Mouse (Mus musculus) lung, embryonic 14.5 days (tissue): ENCODE measurements around the gene Zfp787. TPM values are rescaled to one million over a fixed set of nuclear protein-coding genes. Genes with fewer than 3 reads are reported as not detected.

Experiments used
- ATAC-seq: fragments of 200-750 bp; cut with Nextera tagmentation; 2 replicates; pipeline ENCODE4 v1.8.0; 2017; ENCODE audit warnings: mild to moderate bottlenecking, moderate TSS enrichment, moderate library complexity; ENCODE audit not compliant: insufficient read depth
- DNase-seq: peaks from one replicate; pipeline ENCODE4 v3.0.0-alpha.2; 2015
- H3K27ac ChIP-seq: fragments of 300-500 bp; sonication (generic); 2 replicates; pipeline ENCODE4 v1.5.1; 2014; ENCODE audit warnings: low read depth, mild to moderate bottlenecking, moderate library complexity
- H3K27me3 ChIP-seq: fragments of 300-500 bp; sonication (generic); 2 replicates; pipeline ENCODE4 v1.6.1; 2014; ENCODE audit warnings: low read length, control low read depth; ENCODE audit not compliant: insufficient read depth
- H3K36me3 ChIP-seq: fragments of 300-500 bp; sonication (generic); 2 replicates; pipeline ENCODE4 v1.6.1; 2014; ENCODE audit warnings: control low read depth; ENCODE audit not compliant: insufficient read depth
- H3K4me1 ChIP-seq: fragments of 300-500 bp; sonication (generic); 2 replicates; pipeline ENCODE4 v1.6.1; 2014; ENCODE audit warnings: antibody characterized with exemption, control low read depth; ENCODE audit not compliant: insufficient read depth
- H3K4me2 ChIP-seq: fragments of 300-500 bp; sonication (generic); 2 replicates; pipeline ENCODE4 v1.6.1; 2014; ENCODE audit warnings: mild to moderate bottlenecking
- H3K4me3 ChIP-seq: fragments of 300-500 bp; sonication (generic); 2 replicates; pipeline ENCODE4 v1.5.1; 2014; ENCODE audit warnings: low read depth, low read length
- H3K9ac ChIP-seq: fragments of 300-500 bp; sonication (generic); 2 replicates; pipeline ENCODE4 v1.6.1; 2014
- H3K9me3 ChIP-seq: fragments of 300-500 bp; sonication (generic); 2 replicates; pipeline ENCODE4 v1.6.1; 2016; ENCODE audit warnings: low read depth, low read length, control low read depth
- CTCF ChIP-seq: IDR thresholded peaks from 2 replicates; pipeline ENCODE4 v1.5.1; 2016; ENCODE audit warnings: antibody characterized with exemption, low read depth
- WGBS: fragments of 180-500 bp; shearing (Covaris S2); extraction: QIAGEN DNeasy Blood & Tissue Kit; methylation state at CpG from one replicate; pipeline ENCODE4 v1.1.7; 2014; 5-methylcytosine and 5-hydroxymethylcytosine counted together
- polyA plus RNA-seq: library from polyadenylated mRNA; unstranded; fragments of >200 nt; fragmentation: Nextera tagmentation; extraction: Ambion mirVana; gene quantifications from 2 replicates; pipeline ENCODE4 v1.2.1, GENCODE M21; 2014

Zfp787 gene
- polyA plus RNA-seq, 1 experiment from 2014 or later = 12.7 TPM

- Histone ChIP-seq H3K4me1 (no peaks in the 10 kb centered on the region), H3K36me3 (peaks cover 68% of the 10 kb centered on the region), H3K9ac (no peak overlapping the region), H3K27ac (no peak overlapping the region), H3K4me2 (no peak overlapping the region), H3K4me3 (no peak overlapping the region), H3K27me3 (no peaks in the 10 kb centered on the region), H3K9me3 (no peaks in the 10 kb centered on the region)
- WGBS = 79% methylated on average over 2 of the region's 2 CpGs
- ATAC-seq (no peak), DNase-seq (no peak)
- no peak for TF ChIP-seq CTCF
Observed at GRCm38 (mm10) chr7:6186756-6187155, 31.0 kb upstream of the Zfp787 start.

- 90% methylated on average over 2 of the region's 2 CpGs for WGBS
Observed at GRCm38 (mm10) chr7:6186176-6186575, 30.4 kb upstream of the Zfp787 start.

GRCm38 (mm10) chr7:6185391-6185790 lies 29.6 kb upstream of the Zfp787 start:
- 85% methylated on average over 1 of the region's 1 CpGs for WGBS

More at GRCm38 (mm10) chr7:6186176-6186575, 30.4 kb upstream of the Zfp787 start:
- ATAC-seq (no peak), DNase-seq (no peak)
- H3K36me3 ChIP-seq = peaks cover 68% of the 10 kb centered on the region
- no peak for TF ChIP-seq CTCF
- no peak overlapping the region for H3K27ac ChIP-seq
- H3K4me1 ChIP-seq = no peaks in the 10 kb centered on the region
- no peaks in the 10 kb centered on the region for H3K27me3 ChIP-seq
- H3K9me3 ChIP-seq = no peaks in the 10 kb centered on the region
- no peak overlapping the region for H3K4me3 ChIP-seq
- H3K9ac ChIP-seq = no peak overlapping the region
- H3K4me2 ChIP-seq = no peak overlapping the region

GRCm38 (mm10) chr7:6184521-6184920 lies 28.7 kb upstream of the Zfp787 start:
- no peak overlapping the region for H3K9ac ChIP-seq
- 84% methylated on average over 8 of the region's 8 CpGs for WGBS
- H3K27me3 ChIP-seq = no peaks in the 10 kb centered on the region
- ATAC-seq (no peak), DNase-seq (no peak)
- no peak overlapping the region for H3K4me3 ChIP-seq
- peaks cover 76% of the 10 kb centered on the region for H3K36me3 ChIP-seq
- no peak overlapping the region for H3K4me2 ChIP-seq
- no peak for TF ChIP-seq CTCF
- no peaks in the 10 kb centered on the region for H3K9me3 ChIP-seq
- no peak overlapping the region for H3K27ac ChIP-seq
- no peaks in the 10 kb centered on the region for H3K4me1 ChIP-seq

More at GRCm38 (mm10) chr7:6185391-6185790, 29.6 kb upstream of the Zfp787 start:
- Histone ChIP-seq H3K4me1 (no peaks in the 10 kb centered on the region), H3K27ac (no peak overlapping the region), H3K9ac (no peak overlapping the region), H3K9me3 (no peaks in the 10 kb centered on the region), H3K27me3 (no peaks in the 10 kb centered on the region), H3K4me3 (no peak overlapping the region), H3K36me3 (peaks cover 72% of the 10 kb centered on the region), H3K4me2 (no peak overlapping the region)
- no peak for ATAC-seq
- no peak for DNase-seq
- TF ChIP-seq CTCF = no peak

GRCm38 (mm10) chr7:6183802-6184201 lies 28.0 kb upstream of the Zfp787 start:
- H3K9ac ChIP-seq = no peak overlapping the region
- H3K36me3 ChIP-seq = peaks cover 72% of the 10 kb centered on the region
- no peaks in the 10 kb centered on the region for H3K4me1 ChIP-seq
- H3K27ac ChIP-seq = no peak overlapping the region
- DNase-seq (no peak), ATAC-seq (no peak)
- H3K9me3 ChIP-seq = no peaks in the 10 kb centered on the region
- WGBS = 88% methylated on average over 19 of the region's 19 CpGs
- TF ChIP-seq CTCF = no peak
- no peak overlapping the region for H3K4me3 ChIP-seq
- H3K4me2 ChIP-seq = no peak overlapping the region
- no peaks in the 10 kb centered on the region for H3K27me3 ChIP-seq

GRCm38 (mm10) chr7:6182882-6183281 lies 27.1 kb upstream of the Zfp787 start:
- Histone ChIP-seq H3K27ac (no peak overlapping the region), H3K9ac (no peak overlapping the region), H3K27me3 (no peaks in the 10 kb centered on the region), H3K9me3 (no peaks in the 10 kb centered on the region), H3K4me2 (no peak overlapping the region), H3K4me1 (no peaks in the 10 kb centered on the region), H3K4me3 (no peak overlapping the region), H3K36me3 (peaks cover 64% of the 10 kb centered on the region)
- TF ChIP-seq CTCF = no peak
- ATAC-seq (no peak), DNase-seq (no peak)

- H3K4me3 ChIP-seq = no peak overlapping the region
- H3K9ac ChIP-seq = no peak overlapping the region
- no peak overlapping the region for H3K4me2 ChIP-seq
- ATAC-seq (no peak), DNase-seq (no peak)
- peaks cover 46% of the 10 kb centered on the region for H3K36me3 ChIP-seq
- H3K27me3 ChIP-seq = no peaks in the 10 kb centered on the region
- no peaks in the 10 kb centered on the region for H3K4me1 ChIP-seq
- no peak for TF ChIP-seq CTCF
- H3K9me3 ChIP-seq = no peaks in the 10 kb centered on the region
- no peak overlapping the region for H3K27ac ChIP-seq
Observed at GRCm38 (mm10) chr7:6179013-6179412, 23.2 kb upstream of the Zfp787 start.
